17 mouse cellular contexts compared by ENCODE assay signal in genomic region chr8:93332703-93333102, GRCm38 (mm10). TPM values are rescaled to one million over a fixed set of nuclear protein-coding genes. Genes with fewer than 3 reads are reported as not detected.
DNase-seq lines count a peak whose midpoint lies in the region; ATAC-seq lines count a peak whose summit lies in the region.
"Had no signal": no experiment of that assay in that cellular context is flagged by ENCODE, and none has a peak within 500 bp of the region (broad histone marks: within the 10 kb centered on the region; RNA-seq: fewer than 3 reads in every experiment).

No protein-coding gene starts in this region.

- peak overlapping the region; percentile 46 for H3K27ac ChIP-seq in intestine, embryonic 16.5 days (ENCODE audit: low read length)
- H3K27ac ChIP-seq in hindbrain, embryonic 14.5 days: no peak overlapping the region
- H3K27ac ChIP-seq in forebrain, embryonic 14.5 days (ENCODE audit: low read depth, low read length): no peak overlapping the region

- no peaks in the 10 kb centered on the region for H3K4me1 ChIP-seq in intestine, embryonic 16.5 days (ENCODE audit: control insufficient read depth, insufficient read depth, low read length)
- no peaks in the 10 kb centered on the region for H3K4me1 ChIP-seq in hindbrain, embryonic 14.5 days (replicated peaks; ENCODE audit: control insufficient read depth, insufficient read depth, low read length)
- H3K4me1 ChIP-seq in forebrain, embryonic 14.5 days (ENCODE audit: control insufficient read depth, insufficient read depth, low read length): no peaks in the 10 kb centered on the region

- WGBS in intestine, embryonic 16.5 days: 62% methylated on average over 1 of the region's 1 CpGs
- 89% methylated on average over 1 of the region's 1 CpGs for WGBS in hindbrain, embryonic 14.5 days
- 82% methylated on average over 1 of the region's 1 CpGs for WGBS in forebrain, embryonic 14.5 days

- no peaks in the 10 kb centered on the region for H3K9me3 ChIP-seq in intestine, embryonic 16.5 days (ENCODE audit: control insufficient read depth, low read length)
- H3K9me3 ChIP-seq in hindbrain, embryonic 14.5 days (ENCODE audit: control insufficient read depth, low read length): no peaks in the 10 kb centered on the region
- no peaks in the 10 kb centered on the region for H3K9me3 ChIP-seq in forebrain, embryonic 14.5 days (replicated peaks; ENCODE audit: control insufficient read depth, low read length)

- ATAC-seq in intestine, embryonic 16.5 days: peak; percentile 96
- no peak for ATAC-seq in hindbrain, embryonic 14.5 days (ENCODE audit: low FRiP score)
- no peak for ATAC-seq in forebrain, embryonic 14.5 days
- ATAC-seq: forebrain, postnatal 0 days had no signal

- no peaks in the 10 kb centered on the region for H3K36me3 ChIP-seq in intestine, embryonic 16.5 days (ENCODE audit: control insufficient read depth, insufficient read depth, low read length)
- no peaks in the 10 kb centered on the region for H3K36me3 ChIP-seq in hindbrain, embryonic 14.5 days (replicated peaks; ENCODE audit: control insufficient read depth, insufficient read depth)
- no peaks in the 10 kb centered on the region for H3K36me3 ChIP-seq in forebrain, embryonic 14.5 days (ENCODE audit: control insufficient read depth, insufficient read depth, low read length)

- H3K4me2 ChIP-seq in intestine, embryonic 16.5 days (ENCODE audit: low read depth, low read length): no peak overlapping the region
- no peak overlapping the region for H3K4me2 ChIP-seq in hindbrain, embryonic 14.5 days (replicated peaks)
- no peak overlapping the region for H3K4me2 ChIP-seq in forebrain, embryonic 14.5 days (ENCODE audit: low read length)

- no peaks in the 10 kb centered on the region for H3K27me3 ChIP-seq in intestine, embryonic 16.5 days (replicated peaks; ENCODE audit: control insufficient read depth, insufficient read depth, low read length)
- no peaks in the 10 kb centered on the region for H3K27me3 ChIP-seq in hindbrain, embryonic 14.5 days (ENCODE audit: control insufficient read depth, insufficient read depth, low read length)
- H3K27me3 ChIP-seq in forebrain, embryonic 14.5 days (replicated peaks; ENCODE audit: control insufficient read depth, insufficient read depth, low read length): no peaks in the 10 kb centered on the region

- no peak overlapping the region for H3K4me3 ChIP-seq in intestine, embryonic 16.5 days (ENCODE audit: low read length)
- H3K4me3 ChIP-seq in hindbrain, embryonic 14.5 days (replicated peaks; ENCODE audit: low read length): no peak overlapping the region
- H3K4me3 ChIP-seq in forebrain, embryonic 14.5 days (ENCODE audit: low read depth, low read length): no peak overlapping the region

- peak; percentile 6 for DNase-seq in adrenal gland, adult 8-10 months
- no peak for DNase-seq in adrenal gland, postnatal 4 days (ENCODE audit: low spot score in 2 of 2)
- peak; percentile 52 for DNase-seq in Muller cell, postnatal 12 days (ENCODE audit: inconsistent ontology term)
- peak; percentile 74 for DNase-seq in lung, postnatal 25 days (ENCODE audit: low spot score)
- no peak for DNase-seq in hindbrain, embryonic 14.5 days (ENCODE audit: low spot score)
- no peak for DNase-seq in gastrocnemius, postnatal 10 days
- no peak for DNase-seq in forebrain, embryonic 14.5 days (ENCODE audit: low spot score)
- DNase-seq: cerebellum, adult 9-10 months; forebrain, postnatal 0 days; right cerebral cortex, adult 18-20 months had no signal

- no peak overlapping the region for H3K9ac ChIP-seq in intestine, embryonic 16.5 days (ENCODE audit: low read depth, low read length)
- H3K9ac ChIP-seq in hindbrain, embryonic 14.5 days: no peak overlapping the region
- H3K9ac ChIP-seq in forebrain, embryonic 14.5 days (ENCODE audit: low read length): no peak overlapping the region
- H3K9ac ChIP-seq: forebrain, postnatal 0 days had no signal

RNA-seq across cellular contexts. Expression of gene Ces1g, which starts 4.4 kb away (rescaled TPM):
- under 1 TPM; 0.09 to 0.86 (median 0.21) TPM for total RNA-seq in adrenal gland, adult 8-10 months (2022)
- 1 to 10 TPM in 1 of 2 experiments, not detected in 1; 1.8 TPM for total RNA-seq in adrenal gland, postnatal 4 days (2021)
- polyA plus RNA-seq in intestine, embryonic 16.5 days (2015; fragmentation: Nextera tagmentation; extraction: Ambion mirVana): 0.16 and 0.20 TPM in 2 replicates
- not detected in 2 replicates for polyA plus RNA-seq in hindbrain, embryonic 14.5 days (2014; fragmentation: Nextera tagmentation; extraction: Ambion mirVana)
- total RNA-seq in gastrocnemius, postnatal 10 days (2021): not detected
- polyA plus RNA-seq in forebrain, embryonic 14.5 days (2014; fragmentation: Nextera tagmentation; extraction: Ambion mirVana): not detected in 2 replicates
- total RNA-seq: forebrain, postnatal 0 days; heart, postnatal 25 days; left cerebral cortex, postnatal 14 days; megakaryocyte-erythroid progenitor cell, adult 5-6 weeks had no signal
- polyA plus RNA-seq: embryonic facial prominence, embryonic 14.5 days; forebrain, postnatal 0 days; gonadal fat pad, adult 2 months; kidney, embryonic 14.5 days had no signal

RNA-seq across cellular contexts. Expression of gene Ces1h, which starts 46.8 kb away (rescaled TPM):
- not detected for total RNA-seq in adrenal gland, adult 8-10 months (2022)
- total RNA-seq in adrenal gland, postnatal 4 days (2021): not detected
- not detected in 2 replicates for polyA plus RNA-seq in intestine, embryonic 16.5 days (2015; fragmentation: Nextera tagmentation; extraction: Ambion mirVana)
- polyA plus RNA-seq in hindbrain, embryonic 14.5 days (2014; fragmentation: Nextera tagmentation; extraction: Ambion mirVana): not detected in 2 replicates
- total RNA-seq in gastrocnemius, postnatal 10 days (2021): not detected
- not detected in 2 replicates for polyA plus RNA-seq in forebrain, embryonic 14.5 days (2014; fragmentation: Nextera tagmentation; extraction: Ambion mirVana)
- total RNA-seq: forebrain, postnatal 0 days; heart, postnatal 25 days; left cerebral cortex, postnatal 14 days; megakaryocyte-erythroid progenitor cell, adult 5-6 weeks had no signal
- polyA plus RNA-seq: embryonic facial prominence, embryonic 14.5 days; forebrain, postnatal 0 days; gonadal fat pad, adult 2 months; kidney, embryonic 14.5 days had no signal

RNA-seq across cellular contexts. Expression of gene Ces1f, which starts 53.2 kb away (rescaled TPM):
- total RNA-seq in adrenal gland, adult 8-10 months (2022): 10 to 100 TPM in 3 of 4 experiments, 1 to 10 TPM in 1; 7.1 to 16.4 (median 13.4) TPM
- total RNA-seq in adrenal gland, postnatal 4 days (2021): 1 to 10 TPM in 1 of 2 experiments, under 1 TPM in 1; 0.50 to 2.1 TPM
- 0.13 and 0.43 TPM in 2 replicates for polyA plus RNA-seq in intestine, embryonic 16.5 days (2015; fragmentation: Nextera tagmentation; extraction: Ambion mirVana)
- polyA plus RNA-seq in hindbrain, embryonic 14.5 days (2014; fragmentation: Nextera tagmentation; extraction: Ambion mirVana): not detected in 2 replicates
- not detected for total RNA-seq in gastrocnemius, postnatal 10 days (2021)
- polyA plus RNA-seq in forebrain, embryonic 14.5 days (2014; fragmentation: Nextera tagmentation; extraction: Ambion mirVana): not detected in 2 replicates
- total RNA-seq: forebrain, postnatal 0 days; left cerebral cortex, postnatal 14 days; megakaryocyte-erythroid progenitor cell, adult 5-6 weeks had no signal
- polyA plus RNA-seq: forebrain, postnatal 0 days; kidney, embryonic 14.5 days had no signal

Comparison
In these comparisons a context has a peak if more than half of its experiments do, and no peak if none do; other contexts are left out.
1. DNase-seq: peak in adrenal gland, adult 8-10 months (single experiment), Muller cell, postnatal 12 days (single experiment) and lung, postnatal 25 days (single experiment); none in adrenal gland, postnatal 4 days (0 of 2), hindbrain, embryonic 14.5 days (single experiment), gastrocnemius, postnatal 10 days (single experiment) and forebrain, embryonic 14.5 days (single experiment).